Mouse (Mus musculus) adrenal gland, adult 18-20 months (tissue): ENCODE measurements around the gene Mettl1. TPM values are rescaled to one million over a fixed set of nuclear protein-coding genes. Genes with fewer than 3 reads are reported as not detected.
"Not testable (repeated sequence)": the region's sequence is repeated elsewhere in the genome, so short reads cannot be mapped to it uniquely, and the experiment has no call there.

Experiments used
- DNase-seq, 2 experiments: peaks; one replicate each; pipeline ENCODE4 v3.0.0; 2021 to 2022; ENCODE audit warnings: low spot score in 2 of 2
- total RNA-seq, 2 experiments: library from RNA; stranded (reverse); gene quantifications; 1 replicate in 1 of 2; 2 replicates in 1 of 2; pipeline ENCODE4 v1.2.3; 2021

Gene Mettl1
- total RNA-seq, 2 experiments from 2014 or later: 16.0 to 18.2 TPM

DNA sequence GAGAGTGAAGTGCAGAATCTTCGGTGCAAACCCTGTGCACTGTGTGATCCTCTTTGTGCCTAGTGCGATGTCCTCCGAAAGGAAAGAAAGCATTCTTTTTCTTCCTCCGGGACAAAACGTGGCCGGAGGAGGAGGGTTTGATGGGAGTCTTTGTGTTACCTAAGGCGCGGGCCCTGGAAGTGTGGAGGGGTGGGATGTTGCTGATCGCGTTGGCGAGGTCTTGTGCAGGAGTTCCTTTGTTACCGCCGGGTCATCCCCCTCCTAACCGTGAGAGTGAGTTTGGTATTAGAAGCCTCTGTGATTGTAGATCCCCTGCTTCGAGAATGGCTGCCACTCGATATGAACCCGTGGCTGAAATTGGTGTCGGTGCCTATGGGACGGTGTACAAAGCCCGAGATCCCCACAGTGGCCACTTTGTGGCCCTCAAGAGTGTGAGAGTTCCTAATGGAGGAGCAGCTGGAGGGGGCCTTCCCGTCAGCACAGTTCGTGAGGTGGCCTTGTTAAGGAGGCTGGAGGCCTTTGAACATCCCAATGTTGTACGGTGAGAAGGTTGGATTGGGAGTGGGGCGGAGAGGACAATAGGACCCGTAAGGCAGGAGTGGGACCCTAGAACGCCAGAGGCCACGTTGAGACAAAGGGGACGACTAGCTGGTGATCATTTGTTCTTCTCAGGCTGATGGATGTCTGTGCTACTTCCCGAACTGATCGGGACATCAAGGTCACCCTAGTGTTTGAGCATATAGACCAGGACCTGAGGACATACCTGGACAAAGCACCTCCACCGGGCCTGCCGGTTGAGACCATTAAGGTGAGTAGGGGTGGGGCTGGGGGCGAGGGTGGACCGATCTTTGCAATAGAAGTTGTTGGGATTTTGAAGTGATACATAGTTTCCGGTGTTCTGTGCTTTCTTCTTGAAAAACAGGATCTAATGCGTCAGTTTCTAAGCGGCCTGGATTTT is 23.0 kb downstream of the Mettl1 start:
- no peak for DNase-seq

DNA sequence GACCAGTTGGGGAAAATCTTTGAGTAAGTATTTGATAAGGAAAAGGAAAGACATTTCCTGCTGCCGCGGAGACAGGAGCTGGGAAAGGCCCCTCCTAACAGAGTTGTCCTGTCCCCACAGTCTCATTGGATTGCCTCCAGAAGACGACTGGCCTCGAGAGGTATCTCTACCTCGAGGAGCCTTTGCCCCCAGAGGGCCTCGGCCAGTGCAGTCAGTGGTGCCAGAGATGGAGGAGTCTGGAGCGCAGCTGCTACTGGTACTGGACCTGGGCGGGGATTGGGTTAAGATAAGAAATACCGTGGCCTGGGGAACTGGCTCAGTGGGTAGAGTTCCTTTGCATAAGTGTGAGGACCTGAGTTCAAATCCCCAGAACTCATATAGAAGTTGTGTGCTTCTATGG is 24.8 kb downstream of the Mettl1 start:
- DNase-seq: no peak

DNA sequence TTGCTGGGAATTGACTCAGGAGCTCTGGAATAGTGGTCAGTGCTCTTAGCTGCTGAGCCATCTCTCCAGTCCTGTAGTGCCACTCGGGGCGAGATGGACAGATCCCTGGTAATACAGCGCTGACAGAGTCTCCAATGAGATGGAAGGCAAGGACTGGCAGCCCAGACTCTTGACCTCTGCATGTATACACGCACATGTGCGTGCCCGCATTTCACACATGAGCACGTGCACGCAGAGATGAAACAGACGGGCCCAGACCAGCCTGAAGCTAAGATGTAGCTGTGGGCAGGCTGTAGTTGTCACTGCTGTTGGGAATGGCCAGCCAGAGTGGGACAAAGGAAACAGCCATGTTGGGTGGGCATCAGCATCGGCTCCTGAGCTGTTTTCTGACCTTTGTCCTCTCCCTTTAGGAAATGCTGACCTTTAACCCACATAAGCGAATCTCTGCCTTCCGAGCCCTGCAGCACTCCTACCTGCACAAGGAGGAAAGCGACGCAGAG is 25.4 kb downstream of the Mettl1 start:
- DNase-seq: no peak

DNA sequence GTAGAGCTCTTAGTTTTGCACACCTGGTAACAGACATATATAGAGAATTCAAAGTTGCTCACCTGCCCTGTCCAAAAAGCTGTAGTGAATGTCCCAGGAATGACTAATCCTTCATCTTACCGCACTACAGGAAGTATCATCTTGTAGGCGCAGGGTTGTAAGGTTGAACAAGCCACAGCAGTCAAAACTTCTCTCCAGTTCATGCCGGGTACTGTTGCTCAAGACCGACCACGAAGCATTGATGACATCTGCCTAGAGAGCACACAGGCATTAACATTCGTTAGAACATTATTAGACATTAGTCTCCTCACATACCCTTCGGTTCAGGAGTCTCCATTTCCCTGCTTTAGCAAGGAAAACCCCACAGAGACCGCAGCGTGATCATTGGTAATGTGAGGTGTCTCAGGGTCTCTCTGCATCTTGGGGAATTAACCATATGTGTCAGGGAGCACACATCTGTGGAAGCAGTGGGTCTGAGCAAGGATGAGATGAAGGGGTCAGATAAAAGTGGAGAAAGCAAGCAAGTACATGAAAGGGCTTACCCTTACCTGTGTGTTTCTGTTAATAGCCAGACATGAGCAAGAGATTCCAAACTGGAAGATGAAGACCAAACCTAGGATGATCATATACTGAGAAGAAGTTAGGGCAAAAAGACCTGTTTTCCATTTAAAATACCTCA is 27.3 kb downstream of the Mettl1 start:
- no peak for DNase-seq

DNA sequence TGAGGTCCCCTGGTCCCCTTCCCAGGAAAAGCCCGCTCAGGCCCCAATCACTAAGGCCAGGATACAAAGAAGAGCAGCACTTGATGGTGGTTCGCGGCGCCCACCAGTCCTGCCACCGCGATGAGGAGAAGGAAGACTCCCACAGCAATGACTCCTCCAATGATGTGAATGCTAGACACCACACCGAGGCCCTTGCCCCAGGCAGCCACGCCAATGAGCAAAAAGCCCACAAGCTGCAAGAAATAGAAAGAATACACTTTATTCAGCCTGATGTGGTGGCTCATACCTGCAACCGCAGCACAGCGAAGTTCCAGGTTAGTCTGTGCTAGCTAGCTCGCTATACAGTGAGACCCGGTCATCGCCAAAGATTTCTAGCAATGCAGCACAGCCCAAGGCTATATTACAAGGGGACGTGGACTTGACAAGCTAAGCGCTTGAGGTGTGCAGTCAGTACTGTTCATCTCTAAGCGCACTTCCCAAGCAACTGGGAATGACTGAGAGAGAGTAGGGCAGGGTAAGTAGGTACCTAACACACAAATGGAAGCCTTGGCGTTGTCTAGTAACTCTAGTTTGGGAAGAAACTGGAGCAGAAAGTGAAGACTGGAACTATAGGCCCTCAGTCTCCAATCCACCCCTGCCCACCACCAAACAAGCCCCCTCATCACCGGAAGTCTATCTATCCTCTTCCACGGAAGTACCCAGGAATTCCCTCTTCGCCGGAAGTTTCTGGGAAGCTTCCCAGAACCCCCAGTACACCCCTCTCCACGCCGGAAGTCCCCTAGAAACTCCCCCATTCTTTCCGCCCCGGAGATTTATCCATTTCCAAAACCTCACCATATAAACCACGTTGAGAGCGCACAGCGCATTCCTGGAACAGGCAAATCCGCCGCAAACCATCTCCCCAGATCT is 28.3 kb downstream of the Mettl1 start:
- no peak for DNase-seq

DNA sequence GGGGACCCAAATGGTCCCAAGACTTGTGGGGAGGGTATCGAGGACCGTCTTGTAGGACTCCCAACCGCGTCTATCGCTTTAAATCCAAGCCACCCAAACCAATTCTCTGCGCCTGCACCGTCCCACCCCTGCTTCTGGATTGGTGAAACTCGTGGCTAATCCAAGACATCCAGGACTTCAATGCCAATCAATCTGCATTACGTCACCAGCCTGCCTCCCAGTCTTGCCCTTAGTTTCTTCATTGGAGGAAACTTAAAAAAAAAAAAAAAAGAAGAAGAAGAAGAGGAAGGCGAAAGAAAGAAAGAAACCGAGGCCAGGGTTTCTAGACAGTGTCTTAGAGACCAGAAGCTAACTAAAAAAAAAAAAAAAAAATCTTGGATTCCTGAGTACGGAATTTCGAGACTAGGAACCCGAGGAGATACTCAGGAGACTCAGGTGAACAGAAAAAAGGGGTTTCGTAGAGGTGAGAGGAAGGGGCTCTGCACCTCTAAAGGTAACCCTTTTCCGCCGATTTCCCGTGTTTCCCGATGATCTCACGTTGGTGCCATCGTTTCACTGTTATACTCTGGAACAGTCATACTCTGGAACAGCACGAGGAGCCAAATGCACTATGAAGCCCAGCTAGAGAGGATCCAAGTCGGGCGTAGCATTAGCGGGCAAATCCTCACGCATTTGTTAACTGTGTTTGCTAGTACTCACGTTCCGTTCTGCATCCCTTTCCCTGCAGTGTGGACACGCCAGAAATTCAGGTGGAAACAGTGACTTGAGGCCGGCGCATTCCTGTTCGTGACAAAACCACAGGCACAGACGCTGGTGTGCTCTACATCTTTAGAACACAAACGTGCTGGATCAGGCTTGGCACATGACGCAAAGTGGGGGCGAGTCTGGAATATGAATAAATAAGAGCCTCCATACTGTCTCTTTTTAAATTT is 29.2 kb downstream of the Mettl1 start, which contains the start of gene Tspan31:
Tspan31 (minus strand) TSS at position 75 of the 932 bp plus-strand sequence.
- peak; percentile 68 to 71 for DNase-seq

DNA sequence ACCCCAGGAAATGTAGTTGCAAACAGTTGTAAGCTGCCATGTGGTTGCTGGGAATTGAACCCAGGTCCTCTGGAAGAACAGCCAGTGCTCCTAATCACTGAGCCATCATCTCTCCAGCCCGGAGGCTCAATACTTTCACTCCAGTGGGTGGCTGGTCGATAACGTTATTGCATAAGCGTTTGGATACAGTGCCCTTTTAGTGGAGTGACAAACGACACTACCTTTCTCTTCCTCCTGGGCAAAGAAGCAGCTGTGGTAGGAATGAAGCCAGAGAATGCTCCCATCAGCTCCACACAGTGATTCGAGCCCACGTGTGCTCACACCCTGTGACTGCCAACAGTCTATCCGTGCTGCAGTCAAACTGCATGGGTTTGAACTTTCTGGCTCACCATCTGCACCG is 30.0 kb downstream of the Mettl1 start:
- DNase-seq: no peak

DNA sequence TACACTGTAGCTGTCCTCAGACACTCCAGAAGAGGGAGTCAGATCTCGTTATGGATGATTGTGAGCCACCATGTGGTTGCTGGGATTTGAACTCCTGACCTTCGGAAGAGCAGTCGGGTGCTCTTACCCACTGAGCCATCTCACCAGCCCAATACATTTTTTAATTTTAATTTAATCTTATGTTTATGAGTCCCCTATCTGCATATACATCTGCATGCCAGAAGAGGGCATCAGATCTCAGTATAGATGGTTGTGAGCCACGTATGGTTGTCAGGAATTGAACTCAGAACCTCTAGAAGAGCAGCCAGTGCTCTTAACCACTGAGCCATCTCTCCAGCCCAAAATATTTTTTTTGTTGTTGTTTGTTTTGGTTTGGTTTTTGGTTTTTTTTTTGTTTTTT is 31.1 kb downstream of the Mettl1 start:
- not testable (repeated sequence) for DNase-seq

DNA sequence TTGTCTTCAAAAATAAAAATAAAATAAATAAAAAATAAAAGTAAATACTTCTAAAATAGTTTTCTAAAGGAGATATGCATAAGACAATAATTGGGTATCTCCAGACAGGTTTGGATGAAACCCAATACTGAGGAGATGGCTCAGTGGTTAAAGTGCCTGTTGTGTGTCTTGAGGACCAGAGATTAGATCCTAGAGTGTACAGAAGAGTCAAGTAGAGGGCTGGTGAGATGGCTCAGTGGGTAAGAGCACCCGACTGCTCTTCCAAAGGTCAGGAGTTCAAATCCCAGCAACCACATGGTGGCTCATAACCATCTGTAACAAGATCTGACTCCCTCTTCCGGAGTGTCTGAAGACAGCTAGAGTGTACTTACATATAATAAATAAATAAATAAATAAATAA is 31.8 kb downstream of the Mettl1 start:
- not testable (repeated sequence) for DNase-seq

DNA sequence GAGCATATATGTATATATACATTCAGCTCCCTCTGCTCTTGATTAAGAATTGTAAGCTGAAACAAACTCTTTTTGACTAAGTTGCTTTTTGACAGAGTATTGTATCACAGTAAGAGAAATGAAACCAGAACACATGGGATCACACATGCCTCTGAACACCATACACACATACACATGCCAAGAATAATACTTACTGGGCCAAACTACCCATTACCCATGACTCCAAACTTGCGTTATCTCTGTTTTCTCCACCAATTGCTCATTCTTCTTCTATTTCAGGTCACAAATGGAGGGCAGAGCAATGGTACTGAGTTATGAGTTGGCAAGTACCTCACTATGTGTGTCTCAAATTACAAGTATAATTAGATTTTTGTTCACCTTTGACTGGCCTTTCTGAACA is 32.8 kb downstream of the Mettl1 start:
- no peak for DNase-seq

DNA sequence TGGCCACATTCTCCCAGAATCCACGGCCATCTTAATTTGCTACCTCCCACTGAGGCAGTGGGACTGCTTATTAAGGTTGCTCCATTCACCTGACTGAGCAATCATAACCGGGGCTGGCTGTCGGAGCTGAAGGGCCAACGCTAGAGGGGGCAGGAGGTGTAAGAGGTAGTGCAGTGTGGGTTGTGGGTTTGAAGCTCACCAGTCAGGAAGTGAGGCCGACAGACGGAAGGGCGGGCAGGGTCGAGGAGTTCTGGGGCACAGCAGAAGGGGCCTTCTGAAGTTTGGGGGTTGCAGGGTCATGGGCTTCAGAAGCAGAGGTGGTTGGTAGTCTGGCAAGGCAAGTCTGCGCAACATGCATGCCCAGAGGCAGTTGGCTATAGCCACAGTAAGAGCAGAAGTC is 33.9 kb downstream of the Mettl1 start, which contains the start of gene Agap2:
Agap2 (plus strand) TSS at position 205 of the 400 bp plus-strand sequence.
- DNase-seq: no peak

DNA sequence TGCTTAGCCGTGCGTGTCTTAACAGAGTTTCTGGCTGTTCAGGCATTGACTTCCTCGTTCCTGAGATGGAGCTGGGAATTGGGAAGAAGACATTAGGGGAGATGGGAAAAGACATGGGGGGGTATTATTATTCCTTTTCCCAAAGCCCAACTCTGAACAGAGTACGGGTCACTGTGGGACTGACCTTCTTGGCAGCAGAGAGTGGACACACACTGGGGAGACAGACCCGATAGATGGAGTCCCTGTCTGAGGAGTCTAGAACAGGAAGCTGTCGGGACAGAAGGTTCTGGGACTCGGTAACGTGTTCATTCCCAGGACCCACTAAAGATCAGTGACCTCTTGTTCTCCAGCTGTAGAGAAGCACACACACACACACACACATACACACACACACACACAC is 34.4 kb downstream of the Mettl1 start:
- DNase-seq: no peak

DNA sequence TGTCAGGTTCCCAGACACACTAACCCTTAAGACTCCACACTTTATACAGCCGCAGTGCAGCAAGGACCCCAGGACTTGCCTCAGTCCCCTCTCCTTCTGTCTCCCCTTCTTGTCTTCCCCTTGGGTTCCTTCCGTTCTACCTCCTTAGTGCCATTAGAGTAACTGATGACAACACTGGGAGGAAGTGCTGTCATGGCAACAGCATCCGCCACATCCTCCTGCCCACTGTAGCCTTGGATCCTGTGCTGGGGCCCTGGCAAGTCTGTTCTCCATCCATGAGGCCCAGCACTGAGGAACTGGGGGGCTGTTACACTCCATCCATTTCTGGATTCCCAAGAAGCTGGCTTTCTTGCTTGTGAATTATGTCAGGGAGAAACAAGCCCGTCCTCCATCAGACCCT is 34.9 kb downstream of the Mettl1 start:
- DNase-seq: no peak

DNA sequence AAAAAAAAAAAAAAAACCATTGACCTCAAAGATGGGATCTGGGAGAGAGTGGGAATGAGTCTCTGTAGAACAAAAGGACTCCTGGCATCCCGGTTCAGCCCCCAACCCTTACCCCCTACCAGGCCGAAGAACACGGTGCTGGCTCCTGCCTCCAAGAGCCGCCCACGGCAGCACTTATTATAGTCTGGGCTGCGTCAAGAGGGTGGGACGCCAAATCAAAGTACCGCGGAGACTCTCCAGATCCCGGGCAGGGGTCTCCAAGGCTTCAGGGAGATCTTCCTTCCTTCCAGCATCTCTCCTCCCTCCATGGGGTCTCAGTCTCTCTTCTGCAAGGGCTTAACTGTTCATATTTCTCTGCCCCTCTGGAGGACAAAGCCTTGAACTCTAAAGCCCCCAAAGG is 36.3 kb downstream of the Mettl1 start:
- DNase-seq: no peak

DNA sequence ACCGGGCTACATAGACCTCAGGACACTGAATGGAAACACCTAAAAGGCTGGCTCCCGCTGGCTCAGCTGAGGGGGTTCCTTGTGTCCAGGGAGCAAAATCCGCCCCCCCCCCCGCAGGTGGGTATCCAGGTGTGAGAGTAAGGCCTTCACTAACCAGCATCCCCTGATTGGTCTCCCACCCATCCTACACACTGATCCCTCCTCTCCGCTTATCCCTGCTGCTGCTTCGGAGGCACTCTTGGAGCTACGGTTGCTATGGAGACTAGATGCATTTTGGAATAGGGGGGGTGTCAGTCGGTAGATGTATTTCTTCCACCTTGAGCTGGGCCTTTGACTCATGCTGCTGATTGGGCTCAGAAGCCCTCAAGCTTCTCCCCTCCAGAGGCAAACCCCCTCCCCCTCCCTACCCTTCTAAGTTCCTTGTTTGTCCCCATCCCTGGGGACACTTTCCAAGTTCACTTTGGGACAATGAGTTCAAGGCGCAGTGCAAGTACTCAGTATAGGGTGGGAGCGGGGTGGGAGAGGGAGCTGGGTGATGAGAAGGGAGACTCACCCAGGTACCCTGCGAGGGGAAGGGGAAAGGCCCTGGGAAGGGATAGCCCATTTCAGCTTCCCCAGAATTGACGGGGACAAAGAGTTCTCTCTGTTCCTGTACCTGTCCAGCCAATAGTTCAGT is 36.9 kb downstream of the Mettl1 start:
- no peak for DNase-seq

DNA sequence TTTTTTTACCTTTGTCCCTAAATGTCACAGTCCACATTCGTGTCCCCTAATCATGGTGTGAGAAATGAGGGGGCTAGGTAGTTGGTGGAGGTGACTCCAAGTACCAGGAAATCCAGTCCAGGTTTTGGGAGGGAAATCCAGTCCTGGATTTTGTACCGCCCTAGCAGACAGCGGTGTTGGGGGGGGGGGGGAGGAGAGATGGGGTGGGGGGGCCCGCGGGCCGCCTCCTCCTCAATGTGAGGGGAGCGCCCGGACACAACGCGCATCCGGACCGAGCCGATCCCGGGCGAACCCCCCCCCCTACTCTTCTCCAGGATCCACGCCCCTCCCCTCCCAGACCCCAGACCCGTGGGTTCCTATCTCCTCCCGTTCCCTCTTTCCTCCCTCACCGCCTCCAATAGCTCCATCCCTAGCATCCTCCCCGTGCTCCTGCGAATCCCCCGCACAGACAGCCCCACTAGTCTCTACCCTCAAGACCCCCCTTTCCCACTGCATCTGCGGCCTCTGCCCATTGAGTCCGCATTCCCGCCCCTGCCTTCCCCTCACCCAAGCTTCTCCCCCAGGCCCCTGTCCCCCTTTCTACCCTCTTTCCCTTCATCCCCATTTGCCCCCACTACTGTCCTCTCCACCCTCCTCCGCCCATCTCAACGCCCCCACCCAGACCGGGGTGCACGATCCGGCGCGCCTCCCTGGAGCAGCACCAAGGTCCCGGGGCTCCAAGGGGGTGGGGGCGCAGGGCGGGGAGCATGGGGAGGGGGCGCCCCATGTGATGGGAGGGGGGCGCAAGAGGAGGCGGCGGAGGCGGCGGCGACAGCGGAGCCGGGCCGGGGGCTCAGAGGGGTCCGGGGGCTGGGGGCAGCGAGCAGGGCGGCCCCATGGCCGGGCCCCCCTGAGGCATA is 37.7 kb downstream of the Mettl1 start:
- no peak for DNase-seq

DNA sequence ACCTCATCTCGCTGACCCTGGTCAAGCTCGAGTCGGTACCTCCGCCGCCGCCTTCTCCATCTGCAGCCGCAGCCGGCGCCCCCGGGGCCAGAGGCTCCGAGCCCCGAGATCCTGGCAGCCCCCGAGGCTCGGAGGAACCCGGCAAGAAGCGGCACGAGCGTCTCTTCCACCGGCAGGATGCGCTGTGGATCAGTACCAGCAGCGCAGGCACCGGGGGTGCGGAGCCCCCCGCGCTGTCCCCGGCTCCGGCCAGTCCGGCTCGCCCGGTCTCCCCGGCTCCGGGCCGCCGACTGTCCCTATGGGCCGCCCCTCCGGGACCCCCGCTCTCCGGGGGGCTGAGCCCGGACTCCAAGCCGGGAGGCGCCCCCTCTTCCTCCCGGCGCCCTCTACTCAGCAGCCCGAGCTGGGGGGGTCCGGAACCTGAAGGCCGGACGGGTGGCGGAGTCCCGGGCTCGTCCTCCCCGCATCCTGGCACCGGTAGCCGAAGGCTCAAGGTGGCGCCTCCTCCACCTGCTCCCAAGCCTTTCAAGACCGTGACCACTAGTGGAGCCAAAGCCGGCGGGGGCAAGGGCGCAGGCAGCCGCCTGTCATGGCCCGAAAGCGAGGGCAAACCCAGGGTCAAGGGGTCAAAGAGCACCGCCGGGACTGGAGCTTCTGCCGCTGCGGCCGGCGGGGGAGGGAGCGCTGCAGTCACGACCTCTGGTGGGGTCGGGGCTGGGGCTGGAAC is 38.6 kb downstream of the Mettl1 start:
- DNase-seq: no peak
